Mouse (Mus musculus) cerebellum, postnatal 14 days (tissue): ENCODE measurements around the gene Dstyk.
A peak's percentile ranks its signal among the peaks of the same experiment; 100 is the strongest.
"Not testable (repeated sequence)": the region's sequence is repeated elsewhere in the genome, so short reads cannot be mapped to it uniquely, and the experiment has no call there.

Experiments
- DNase-seq, 2 experiments: peaks; one replicate each; pipeline ENCODE4 v3.0.0; 2021; ENCODE audit warnings: mixed read lengths in 2 of 2

The Dstyk gene

GRCm38 (mm10) chr1:132437389-132437788, 20.0 kb downstream of the Dstyk start:
- no peak for DNase-seq

DNA sequence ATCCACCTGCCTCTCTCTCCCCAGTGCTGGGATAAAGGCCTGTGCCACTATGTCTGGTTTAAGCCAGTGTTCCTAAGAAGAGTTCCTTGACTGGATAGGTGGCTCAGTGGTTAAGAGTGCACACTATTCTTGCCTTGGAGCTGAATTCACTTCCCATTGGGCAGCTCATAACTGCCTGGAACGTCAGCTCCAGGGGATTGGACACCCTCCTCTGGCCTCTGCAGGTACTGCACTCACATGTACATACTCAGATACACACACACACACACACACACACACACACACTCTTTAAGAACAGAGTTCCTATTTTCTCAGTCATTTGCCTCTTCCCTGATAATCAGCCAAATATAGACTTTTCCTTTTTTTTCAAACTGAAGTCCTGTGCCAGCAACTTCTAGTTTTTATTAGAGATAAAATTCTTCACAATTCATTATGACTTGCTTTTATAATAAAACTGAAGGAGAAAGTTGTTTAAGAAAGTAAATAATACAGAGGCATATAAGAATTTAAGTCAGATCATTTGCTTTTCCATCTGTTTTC, 23.6 kb downstream of the Dstyk start:
- DNase-seq: peak in 1 of 2 experiments; percentile 58

GRCm38 (mm10) chr1:132449742-132450141, 32.4 kb downstream of the Dstyk start:
- no peak for DNase-seq

DNA sequence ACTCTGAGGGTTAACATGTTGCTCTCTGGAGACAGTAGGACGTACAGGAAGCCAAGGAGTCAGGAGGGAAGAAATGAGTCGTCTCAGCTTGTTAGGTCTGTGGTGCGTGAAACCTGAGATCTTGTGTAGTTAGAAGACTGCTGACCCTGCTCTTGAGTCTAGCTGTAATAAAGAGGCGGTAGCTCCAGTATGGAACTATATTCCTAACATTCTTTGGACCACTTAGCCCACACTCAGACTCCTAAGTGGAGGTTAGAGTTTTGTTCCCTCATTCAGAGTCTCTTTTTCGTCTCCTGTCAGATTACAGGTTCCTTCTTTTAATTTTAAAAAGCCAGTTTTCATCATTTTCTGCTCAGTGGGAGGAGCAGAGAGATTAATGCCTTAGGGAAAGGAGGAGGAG, 47.3 kb downstream of the Dstyk start:
- no peak for DNase-seq

GRCm38 (mm10) chr1:132468926-132469325, 51.6 kb downstream of the Dstyk start:
- peak; percentile 15 to 17 for DNase-seq

GRCm38 (mm10) chr1:132469519-132469918, 52.2 kb downstream of the Dstyk start:
- DNase-seq: no peak

DNA sequence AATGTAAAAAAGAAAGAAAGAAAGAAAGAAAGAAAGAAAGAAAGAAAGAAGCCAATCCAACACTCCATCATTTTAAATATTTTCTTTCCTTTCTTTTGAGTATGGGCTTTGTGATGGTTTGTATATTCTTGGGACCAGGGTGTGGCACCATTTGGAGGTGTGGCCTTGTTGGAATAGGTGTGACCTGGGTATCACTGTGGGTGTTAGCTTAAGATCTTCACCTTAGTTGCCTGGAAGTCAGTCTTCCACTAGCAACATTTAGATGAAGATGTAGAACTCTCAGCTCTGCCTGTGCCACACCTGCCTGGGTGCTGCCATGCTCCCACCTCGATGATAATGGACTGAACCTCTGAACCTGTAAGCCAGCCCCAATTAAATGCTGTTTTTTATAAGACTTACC, 52.7 kb downstream of the Dstyk start:
- DNase-seq: not testable (repeated sequence)

GRCm38 (mm10) chr1:132471032-132471431, 53.7 kb downstream of the Dstyk start:
- DNase-seq: no peak

- DNase-seq: no peak
These were observed 54.1 kb downstream of the Dstyk start for GRCm38 (mm10) chr1:132471499-132471898.

DNA sequence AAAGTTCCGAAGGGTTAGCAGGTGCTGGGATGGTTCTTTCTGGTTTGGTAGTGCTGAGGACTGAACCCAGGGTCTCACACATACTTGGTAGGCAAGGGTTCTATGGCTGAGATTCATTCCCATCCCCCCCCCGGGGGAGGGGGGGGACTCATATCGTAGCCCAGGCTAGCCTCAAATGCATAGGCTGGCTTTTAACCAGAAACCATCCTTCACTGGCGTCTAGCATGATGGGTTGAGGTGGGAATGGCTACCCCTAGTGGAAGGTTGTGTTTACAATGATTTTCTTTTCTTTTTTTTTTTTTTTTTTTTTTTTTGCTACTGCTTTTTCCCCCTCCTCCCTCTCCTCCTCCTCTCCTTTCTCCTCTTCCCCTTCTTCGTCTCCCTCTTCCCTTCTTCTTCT, 55.2 kb downstream of the Dstyk start:
- peak in 1 of 2 experiments; percentile 20 for DNase-seq

- no peak for DNase-seq
These were observed 57.1 kb downstream of the Dstyk start for GRCm38 (mm10) chr1:132474496-132474895.

- DNase-seq: no peak
These were observed 59.2 kb downstream of the Dstyk start for GRCm38 (mm10) chr1:132476575-132476927.

DNA sequence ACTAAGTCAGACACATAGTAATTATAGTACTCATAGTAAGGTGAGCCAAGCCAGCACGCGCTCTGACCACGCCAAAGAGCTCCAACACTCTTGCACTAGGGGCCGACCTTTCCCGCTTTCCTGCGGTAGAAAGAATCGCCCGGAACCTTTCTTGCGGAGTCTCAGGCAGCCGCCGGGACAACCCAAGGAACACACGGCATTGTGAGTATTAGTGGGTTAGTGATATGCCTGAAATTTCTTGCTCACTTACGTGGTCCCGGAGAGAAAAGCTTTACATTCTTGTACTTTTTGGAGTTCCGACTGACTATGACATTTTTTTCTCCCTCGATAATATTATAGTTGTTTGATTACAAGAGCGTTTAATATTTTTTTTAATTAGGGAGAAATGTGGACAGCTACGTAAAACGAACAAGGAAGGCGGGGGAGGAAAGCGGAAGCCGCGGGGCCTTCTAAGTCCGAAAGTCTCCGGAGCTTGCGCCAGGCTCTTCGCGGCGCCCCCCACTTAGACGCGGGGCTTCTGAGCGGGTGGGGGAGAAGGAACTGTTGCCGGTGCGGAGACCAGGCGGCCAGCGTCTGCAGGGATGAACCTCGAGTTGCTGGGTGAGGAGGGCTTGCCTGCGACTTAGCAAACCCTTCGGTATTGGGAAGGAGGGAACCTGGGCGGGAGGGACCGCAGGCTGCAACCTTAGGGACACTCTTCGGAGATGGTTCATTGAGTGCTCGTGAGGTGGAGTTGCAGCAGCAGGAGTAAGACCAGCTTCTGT, 59.8 kb downstream of the Dstyk start, which contains the start of gene Rbbp5:
Gene Rbbp5 (plus strand): TSS at position 438 of the 764 bp plus-strand sequence.
- DNase-seq: peak; percentile 94 to 95

DNA sequence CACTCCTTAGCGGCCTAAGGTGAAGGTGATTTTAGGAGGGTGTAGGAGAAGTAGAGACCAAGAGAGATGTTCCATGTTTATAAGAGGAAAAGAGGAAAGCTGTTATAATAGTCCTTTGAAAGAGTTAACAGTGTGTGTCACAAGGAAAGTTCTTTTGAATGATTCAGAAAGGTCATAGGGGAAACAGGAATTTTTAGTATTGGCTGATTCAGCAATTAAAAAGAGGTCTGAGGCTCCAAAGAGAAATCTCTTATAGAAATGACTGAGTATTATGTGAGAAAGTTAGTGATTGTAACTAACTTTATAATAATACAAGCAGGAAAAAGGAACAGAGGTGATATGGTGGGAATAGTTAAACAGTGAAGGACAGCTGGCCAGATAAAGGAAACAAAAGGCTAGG, 62.1 kb downstream of the Dstyk start:
- no peak for DNase-seq

DNA sequence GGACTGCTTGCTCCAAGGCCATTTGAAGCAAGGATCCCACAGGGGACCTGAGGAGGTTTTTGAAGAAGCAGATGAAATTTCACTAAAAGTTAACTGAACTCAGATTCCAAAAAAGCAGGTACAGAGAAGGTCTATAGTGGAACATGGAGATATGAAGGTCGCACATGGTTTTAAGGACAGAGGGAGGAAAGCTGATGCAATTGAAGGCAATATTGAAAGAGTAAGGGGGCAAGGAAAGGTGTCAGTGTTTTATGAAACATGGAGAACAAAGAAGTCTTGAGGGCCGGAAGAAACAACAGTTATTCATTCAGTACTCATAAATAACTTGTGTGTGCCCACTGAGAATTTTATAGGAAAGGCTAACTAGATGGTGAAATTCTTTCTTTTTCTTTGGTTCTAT, 64.3 kb downstream of the Dstyk start:
- DNase-seq: no peak

GRCm38 (mm10) chr1:132483234-132483633, 65.9 kb downstream of the Dstyk start:
- no peak for DNase-seq

- no peak for DNase-seq
These were observed 66.4 kb downstream of the Dstyk start for GRCm38 (mm10) chr1:132483759-132484158.

DNA sequence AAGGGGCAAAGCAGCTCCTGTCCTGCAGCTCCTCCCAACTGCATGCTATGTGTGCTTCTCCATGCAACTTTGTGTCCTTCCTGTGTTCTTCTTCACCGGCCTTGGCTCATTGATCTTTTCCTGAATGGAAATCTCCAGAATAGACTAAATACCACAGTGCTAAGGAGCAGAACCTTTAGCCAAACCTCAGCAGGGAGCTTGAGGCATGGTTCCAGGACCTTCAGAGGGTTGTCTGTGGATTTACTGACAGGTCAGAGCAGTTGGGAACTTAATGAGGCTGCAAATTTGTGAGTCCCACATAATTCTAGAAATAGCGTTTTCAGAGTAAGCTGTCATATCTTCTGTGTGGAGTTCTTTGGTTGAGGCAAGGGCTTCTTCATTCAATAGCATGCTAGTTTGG, 83.2 kb downstream of the Dstyk start:
- DNase-seq: peak; percentile 67 to 69

DNA sequence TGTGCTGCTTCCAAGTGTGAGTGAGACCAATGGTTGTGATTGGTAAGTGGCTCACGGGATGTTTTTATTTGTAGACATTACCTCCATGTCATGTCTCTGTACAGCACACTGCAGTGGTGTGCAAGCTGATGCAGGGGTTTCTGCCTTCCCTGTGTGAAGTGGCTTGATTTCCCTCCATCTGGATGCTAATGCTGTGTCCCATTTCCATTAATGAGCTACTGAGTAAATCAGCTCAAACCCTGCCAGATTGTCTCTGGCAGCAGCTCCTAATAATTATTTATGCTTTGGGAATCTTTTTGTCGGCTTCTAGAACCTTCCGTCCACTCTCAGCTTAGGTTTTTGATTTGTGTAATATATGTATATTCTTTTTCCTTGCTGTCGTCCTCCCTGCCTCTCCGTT, 87.8 kb downstream of the Dstyk start:
- DNase-seq: no peak

- no peak for DNase-seq
These were observed 88.7 kb downstream of the Dstyk start, which contains the start of gene Tmem81 for GRCm38 (mm10) chr1:132506058-132506457. TSS of gene Tmem81 (plus strand) at chr1:132506230.

- DNase-seq: no peak
These were observed 89.3 kb downstream of the Dstyk start for GRCm38 (mm10) chr1:132506656-132507055.

DNA sequence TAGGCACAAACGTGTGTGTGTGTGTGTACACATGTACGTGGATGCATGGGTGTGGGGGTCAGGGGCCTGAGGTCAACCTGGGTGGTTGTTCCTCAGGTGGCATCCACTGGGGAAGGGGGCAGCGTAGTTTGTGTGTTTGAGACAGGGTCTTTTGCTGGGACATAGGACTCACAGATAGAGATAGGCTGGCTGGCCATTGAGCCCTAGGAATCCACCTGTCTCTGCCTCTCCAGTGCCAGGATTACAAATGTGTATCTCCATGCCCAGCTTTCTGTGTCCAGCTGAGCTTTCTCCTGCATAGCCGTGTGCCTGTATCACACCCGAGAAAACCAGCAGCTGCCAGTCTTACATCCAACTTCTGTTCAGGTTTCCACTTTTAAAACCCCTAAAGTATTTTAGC, 92.4 kb downstream of the Dstyk start:
- peak; percentile 51 to 62 for DNase-seq

GRCm38 (mm10) chr1:132511521-132511920, 94.2 kb downstream of the Dstyk start:
- peak; percentile 47 to 55 for DNase-seq

DNA sequence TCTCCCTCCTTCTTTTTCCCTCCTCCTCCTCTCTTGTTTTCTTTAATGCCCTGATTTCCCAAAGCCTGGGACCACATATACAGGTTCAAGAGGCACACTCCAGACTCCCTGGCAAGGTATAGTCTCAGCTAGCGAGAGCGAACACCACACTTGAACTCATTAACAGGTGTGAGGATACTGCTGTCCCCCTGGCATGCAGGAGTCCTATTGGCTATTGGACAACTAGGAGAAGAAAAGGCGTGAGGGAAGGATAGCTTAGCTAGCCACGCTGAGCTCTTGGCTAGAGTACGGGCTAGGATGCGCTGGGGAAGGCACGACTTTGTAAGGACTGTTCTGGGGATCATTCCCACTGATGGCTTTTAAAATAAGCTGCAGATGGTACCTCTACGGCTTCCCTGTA, 94.8 kb downstream of the Dstyk start:
- DNase-seq: peak; percentile 32 to 55

- peak in 1 of 2 experiments; percentile 13 for DNase-seq
These were observed 98.0 kb downstream of the Dstyk start for GRCm38 (mm10) chr1:132515339-132515738.
